Mouse (Mus musculus) kidney, postnatal 14 days (tissue): ENCODE data around the gene Lag3.

Experiments used
- DNase-seq: peaks from one replicate; pipeline ENCODE4 v3.0.0; 2022; ENCODE audit warnings: mixed read lengths

Gene Lag3

DNA sequence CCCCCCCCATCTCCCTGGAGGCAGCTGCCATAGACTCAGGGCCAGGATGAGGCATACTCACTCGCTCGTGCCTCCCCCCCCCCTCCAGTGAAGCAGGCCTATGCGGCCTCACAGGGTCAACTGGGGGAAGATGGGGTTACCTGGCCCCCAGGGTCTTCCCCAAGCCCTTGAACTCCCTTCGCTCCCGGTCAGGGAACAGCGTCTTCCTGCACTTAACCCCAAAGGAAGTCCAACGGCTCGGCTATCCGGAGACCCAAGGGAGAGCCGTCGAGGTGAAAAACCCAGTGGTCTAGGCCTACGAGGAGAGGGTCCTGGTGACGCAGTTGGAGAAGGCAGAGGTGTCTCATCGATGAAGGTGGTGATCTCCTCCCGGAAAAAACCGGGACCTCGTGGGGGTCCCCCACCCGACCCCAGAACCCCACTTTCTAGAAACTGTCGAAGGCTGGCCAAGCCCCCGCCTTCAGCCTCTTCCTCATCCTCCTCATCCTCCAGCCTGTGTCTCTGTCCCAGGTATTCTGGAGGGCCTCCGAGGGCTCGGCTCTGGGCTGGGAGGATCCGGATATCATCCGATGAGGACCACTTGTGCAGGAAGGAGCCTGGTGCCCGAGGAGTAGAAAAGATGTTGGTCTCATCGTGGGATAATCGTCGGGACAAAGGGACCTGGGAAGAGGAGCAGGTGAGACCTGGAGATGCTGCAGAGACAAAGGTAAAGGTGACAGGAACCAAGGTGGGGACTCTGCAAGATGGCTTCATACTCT is 52.8 kb downstream of the Lag3 start:
- no peak for DNase-seq

DNA sequence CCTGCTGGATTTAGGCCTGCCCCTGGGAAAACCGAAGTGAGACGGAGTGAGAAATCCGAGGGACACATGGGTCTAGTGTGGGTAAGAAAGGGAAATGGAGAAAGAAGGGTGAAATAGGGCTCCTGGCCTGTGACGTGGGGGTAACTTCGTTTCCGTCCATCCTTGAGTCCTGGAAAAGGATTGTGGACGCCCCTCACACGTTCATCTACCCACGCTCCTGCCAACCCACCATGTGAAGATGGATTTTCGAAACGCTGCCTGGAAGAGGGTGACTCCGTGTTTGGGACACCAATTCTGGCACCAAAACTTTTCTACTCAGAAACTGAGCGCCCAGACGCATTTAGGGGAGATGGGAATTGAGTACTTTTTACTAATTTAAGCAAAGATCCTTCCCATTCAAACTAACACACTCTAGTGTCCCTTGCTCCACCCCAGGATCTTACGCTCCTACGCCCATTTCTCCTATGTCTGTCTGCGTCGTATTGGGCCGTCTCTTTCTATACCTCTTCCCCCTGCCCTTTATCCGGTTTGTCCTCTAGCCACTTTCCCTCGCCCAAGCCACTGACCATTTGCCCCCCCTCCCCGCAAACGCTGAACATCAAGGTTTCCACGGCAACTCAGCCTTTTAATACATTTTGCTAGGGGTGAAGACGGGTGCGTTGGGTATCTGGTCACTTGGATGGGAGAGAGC is 53.5 kb downstream of the Lag3 start:
- no peak for DNase-seq

- peak; percentile 82 for DNase-seq
Measured at GRCm38 (mm10) chr6:124856916-124857839, 54.3 kb downstream of the Lag3 start, which contains the start of gene P3h3. P3h3 (minus strand) TSS chr6:124857752.

DNA sequence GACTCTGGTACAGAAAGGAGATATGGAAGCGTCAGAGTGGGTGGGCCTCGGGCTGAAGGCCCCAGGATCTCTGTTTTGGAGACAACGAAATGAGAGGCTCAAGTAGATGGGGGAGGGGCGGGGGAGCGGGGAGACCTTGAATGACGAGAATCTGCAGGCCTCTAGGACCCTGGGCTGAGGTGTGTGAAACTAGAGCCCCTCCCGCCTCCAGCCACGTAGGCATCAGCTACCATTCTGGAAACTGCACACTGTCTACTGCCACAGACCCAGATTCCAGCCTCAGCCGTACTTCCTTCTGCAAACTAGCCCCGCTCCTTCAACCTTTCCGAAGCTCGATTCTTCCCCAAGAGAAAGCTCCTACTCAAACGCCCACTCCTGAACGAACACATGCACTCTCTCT is 55.2 kb downstream of the Lag3 start:
- DNase-seq: no peak

DNA sequence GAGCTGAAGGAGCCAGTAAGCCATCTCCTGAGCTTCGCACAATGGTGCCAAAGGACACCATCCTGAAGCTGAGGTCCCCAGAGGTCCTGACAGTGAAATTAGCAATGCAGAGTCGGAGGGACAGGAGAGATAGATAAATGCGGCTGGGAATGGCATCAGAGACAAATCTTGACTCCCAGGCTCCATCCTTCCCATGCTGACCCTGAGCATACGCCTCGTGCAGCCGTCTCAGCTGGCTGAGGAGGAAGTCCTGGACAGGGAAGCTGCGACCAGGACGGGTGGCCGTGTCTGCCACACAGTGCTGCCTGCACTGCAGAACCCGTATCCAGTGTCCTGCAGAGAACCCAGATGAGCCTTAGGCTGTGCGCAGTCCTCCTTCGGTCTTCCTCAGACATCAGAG is 56.9 kb downstream of the Lag3 start:
- DNase-seq: no peak
